Mouse (Mus musculus) hindbrain, embryonic 12.5 days (tissue): ENCODE measurements at regions not wholly inside any gene's neighbourhood (a gene's known extent, or its start where the extent isn't known, plus 50 kb on each side); places are given as distances from the start of the nearest gene placed in this dataset.
A peak's percentile ranks its signal among the peaks of the same experiment; 100 is the strongest.

Experiments
- ATAC-seq: fragments of 200-750 bp; cut with Nextera tagmentation; 2 replicates; pipeline ENCODE4 v1.8.0; 2017; ENCODE audit warnings: moderate TSS enrichment; ENCODE audit not compliant: low FRiP score
- H3K27ac ChIP-seq: fragments of 300-500 bp; sonication (generic); 2 replicates; pipeline ENCODE4 v1.5.1; 2016; ENCODE audit warnings: mild to moderate bottlenecking
- H3K27me3 ChIP-seq: fragments of 300-500 bp; sonication (generic); 2 replicates; pipeline ENCODE4 v1.6.1; 2016; ENCODE audit warnings: mild to moderate bottlenecking
- H3K36me3 ChIP-seq: fragments of 300-500 bp; sonication (generic); 2 replicates; pipeline ENCODE4 v1.6.1; 2016; ENCODE audit warnings: mild to moderate bottlenecking
- H3K4me1 ChIP-seq: fragments of 300-500 bp; sonication (generic); 2 replicates; pipeline ENCODE4 v1.6.1; 2016
- H3K4me2 ChIP-seq: fragments of 300-500 bp; sonication (generic); replicated peaks from 2 replicates; pipeline ENCODE4 v1.6.1; 2016; ENCODE audit warnings: mild to moderate bottlenecking
- H3K4me3 ChIP-seq: fragments of 300-500 bp; sonication (generic); 2 replicates; pipeline ENCODE4 v1.5.1; 2016; ENCODE audit warnings: mild to moderate bottlenecking
- H3K9ac ChIP-seq: fragments of 300-500 bp; sonication (generic); 2 replicates; pipeline ENCODE4 v1.6.1; 2016; ENCODE audit warnings: mild to moderate bottlenecking, moderate library complexity
- H3K9me3 ChIP-seq: fragments of 300-500 bp; sonication (generic); replicated peaks from 2 replicates; pipeline ENCODE4 v1.6.1; 2016; ENCODE audit warnings: mild to moderate bottlenecking
- WGBS: fragments of 180-500 bp; shearing (Covaris S2); methylation state at CpG from one replicate; pipeline ENCODE4 v1.1.7; 2016; 5-methylcytosine and 5-hydroxymethylcytosine counted together

GRCm38 (mm10) chrX:11895396-11895795, 264.8 kb downstream of the Bcor start:
- H3K4me1 ChIP-seq: 0 out of 2 replicates have a peak, but pooled peaks cover 2% of the 10 kb centered on the region
- no peak overlapping the region for H3K4me3 ChIP-seq
- peaks cover 49% of the 10 kb centered on the region for H3K27me3 ChIP-seq
- 36% methylated on average over 5 of the region's 5 CpGs for WGBS
- H3K27ac ChIP-seq: no peak overlapping the region
- H3K36me3 ChIP-seq: no peaks in the 10 kb centered on the region
- ATAC-seq: no peak
- no peak overlapping the region for H3K9ac ChIP-seq
- H3K9me3 ChIP-seq: no peaks in the 10 kb centered on the region
- no peak overlapping the region for H3K4me2 ChIP-seq

DNA sequence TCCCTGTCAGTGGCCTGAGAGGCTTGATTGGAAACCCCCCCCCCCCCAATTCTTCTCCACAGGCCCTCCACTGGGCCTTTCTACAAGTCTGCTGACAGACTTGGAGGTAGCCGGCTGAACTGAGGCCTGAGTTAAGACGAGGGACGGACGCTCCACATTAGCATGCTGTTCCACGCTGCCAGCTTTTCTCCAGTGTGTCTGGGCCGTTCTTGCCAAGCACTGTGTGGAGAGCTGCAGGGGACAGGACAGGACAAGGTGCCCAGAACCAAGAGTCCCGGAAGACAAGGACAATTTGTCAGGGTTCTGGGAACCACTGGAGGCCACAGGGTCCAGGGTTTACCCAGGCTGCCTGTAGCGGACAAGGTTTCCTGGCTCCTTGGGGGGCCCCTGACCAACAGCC, 261.9 kb downstream of the Bcor start:
- Histone ChIP-seq H3K4me2 (no peak overlapping the region), H3K36me3 (no peaks in the 10 kb centered on the region), H3K9me3 (no peaks in the 10 kb centered on the region), H3K27me3 (peaks cover 29% of the 10 kb centered on the region), H3K9ac (no peak overlapping the region), H3K4me3 (no peak overlapping the region), H3K4me1 (0 out of 2 replicates have a peak, but pooled peaks cover 2% of the 10 kb centered on the region), H3K27ac (no peak overlapping the region)
- no peak for ATAC-seq
- 68% methylated on average over 8 of the region's 8 CpGs for WGBS

DNA sequence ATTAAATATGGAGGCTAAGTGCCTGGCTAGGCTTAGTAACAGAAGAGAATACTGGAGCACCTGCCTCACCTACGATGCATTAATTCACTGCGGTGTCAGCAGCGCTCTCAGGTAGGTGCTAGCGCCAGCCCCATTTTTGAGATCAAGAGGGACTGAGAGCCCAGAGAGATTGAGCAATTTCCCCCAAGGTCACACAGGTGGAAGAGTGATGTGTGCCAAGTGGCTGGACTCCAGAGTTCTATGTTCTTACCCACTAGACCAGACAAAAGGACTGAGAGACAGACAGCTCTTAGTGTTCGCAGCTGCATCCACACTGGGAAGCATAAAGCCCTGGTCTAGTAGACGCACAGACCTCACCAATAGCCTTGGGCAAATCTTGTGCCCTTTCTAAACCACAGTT, 261.1 kb downstream of the Bcor start:
- no peaks in the 10 kb centered on the region for H3K9me3 ChIP-seq
- no peaks in the 10 kb centered on the region for H3K36me3 ChIP-seq
- ATAC-seq: no peak
- H3K4me3 ChIP-seq: no peak overlapping the region
- no peak overlapping the region for H3K4me2 ChIP-seq
- no peak overlapping the region for H3K27ac ChIP-seq
- H3K4me1 ChIP-seq: 0 out of 2 replicates have a peak, but pooled peaks cover 2% of the 10 kb centered on the region
- peaks cover 33% of the 10 kb centered on the region for H3K27me3 ChIP-seq
- WGBS: 91% methylated on average over 6 of the region's 6 CpGs
- H3K9ac ChIP-seq: no peak overlapping the region

GRCm38 (mm10) chrX:11899914-11900313, 260.2 kb downstream of the Bcor start:
- H3K27ac ChIP-seq: no peak overlapping the region
- no peaks in the 10 kb centered on the region for H3K36me3 ChIP-seq
- no peak overlapping the region for H3K9ac ChIP-seq
- no peak overlapping the region for H3K4me3 ChIP-seq
- H3K4me2 ChIP-seq: no peak overlapping the region
- H3K9me3 ChIP-seq: no peaks in the 10 kb centered on the region
- 32% methylated on average over 3 of the region's 3 CpGs for WGBS
- 0 out of 2 replicates have a peak, but pooled peaks cover 2% of the 10 kb centered on the region for H3K4me1 ChIP-seq
- H3K27me3 ChIP-seq: peaks cover 33% of the 10 kb centered on the region
- ATAC-seq: peak; percentile 19; the same call in 1 of the 2 replicates

GRCm38 (mm10) chrX:11901791-11902190, 258.4 kb downstream of the Bcor start:
- Histone ChIP-seq H3K4me1 (0 out of 2 replicates have a peak, but pooled peaks cover 2% of the 10 kb centered on the region), H3K4me3 (no peak overlapping the region), H3K27ac (no peak overlapping the region), H3K36me3 (no peaks in the 10 kb centered on the region), H3K9me3 (no peaks in the 10 kb centered on the region), H3K4me2 (no peak overlapping the region), H3K9ac (no peak overlapping the region), H3K27me3 (peaks cover 35% of the 10 kb centered on the region)
- WGBS: 73% methylated on average over 5 of the region's 5 CpGs
- no peak for ATAC-seq

GRCm38 (mm10) chrX:11903116-11903700, 256.9 kb downstream of the Bcor start:
- Histone ChIP-seq H3K36me3 (no peaks in the 10 kb centered on the region), H3K9ac (no peak overlapping the region)
- 92% methylated on average over 4 of the region's 4 CpGs for WGBS

GRCm38 (mm10) chrX:11905231-11905630, 254.9 kb downstream of the Bcor start:
- Histone ChIP-seq H3K36me3 (no peaks in the 10 kb centered on the region), H3K9me3 (no peaks in the 10 kb centered on the region), H3K27me3 (peaks cover 14% of the 10 kb centered on the region; the same call in 1 of the 2 replicates), H3K9ac (no peak overlapping the region), H3K27ac (no peak overlapping the region), H3K4me2 (no peak overlapping the region), H3K4me3 (no peak overlapping the region), H3K4me1 (no peaks in the 10 kb centered on the region)
- WGBS: 71% methylated on average over 5 of the region's 5 CpGs
- ATAC-seq: no peak

More at GRCm38 (mm10) chrX:11903116-11903700, 256.9 kb downstream of the Bcor start:
- Histone ChIP-seq H3K4me3 (no peak overlapping the region), H3K4me1 (0 out of 2 replicates have a peak, but pooled peaks cover 2% of the 10 kb centered on the region), H3K9me3 (no peaks in the 10 kb centered on the region), H3K27me3 (peaks cover 26% of the 10 kb centered on the region), H3K27ac (no peak overlapping the region), H3K4me2 (no peak overlapping the region)
- no peak for ATAC-seq

DNA sequence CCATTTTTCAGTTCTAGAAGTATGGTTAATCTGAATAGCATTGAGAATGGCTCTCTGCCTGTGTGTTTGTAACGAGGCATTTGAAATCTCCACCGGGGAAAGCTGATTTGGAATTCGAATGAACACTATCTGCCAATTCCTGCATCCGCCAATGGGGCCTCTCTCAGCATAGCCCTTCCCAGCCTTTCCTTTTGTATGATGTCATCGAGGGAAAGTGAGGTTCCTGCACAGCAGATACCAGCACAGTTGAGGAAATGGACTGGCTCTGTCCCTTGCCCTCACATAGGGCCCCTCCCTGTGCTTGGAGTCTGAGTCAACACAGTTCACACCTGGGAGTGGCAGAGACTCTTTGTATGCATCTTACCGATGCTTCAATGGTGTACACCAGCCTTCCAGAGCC, 253.0 kb downstream of the Bcor start:
- Histone ChIP-seq H3K36me3 (no peaks in the 10 kb centered on the region), H3K4me2 (no peak overlapping the region), H3K4me3 (no peak overlapping the region), H3K9ac (no peak overlapping the region), H3K9me3 (no peaks in the 10 kb centered on the region), H3K4me1 (no peaks in the 10 kb centered on the region), H3K27me3 (peaks cover 14% of the 10 kb centered on the region; the same call in 1 of the 2 replicates), H3K27ac (no peak overlapping the region)
- no peak for ATAC-seq
- whole genome bisulfite sequencing: 52% methylated on average over 6 of the region's 6 CpGs

- Histone ChIP-seq H3K27ac (no peak overlapping the region; the same call in 1 of the 2 replicates), H3K27me3 (peaks cover 8% of the 10 kb centered on the region), H3K9me3 (no peaks in the 10 kb centered on the region), H3K4me1 (no peaks in the 10 kb centered on the region), H3K9ac (no peak overlapping the region), H3K36me3 (no peaks in the 10 kb centered on the region), H3K4me3 (no peak overlapping the region), H3K4me2 (no peak overlapping the region)
- WGBS: 65% methylated on average over 10 of the region's 10 CpGs
- no peak for ATAC-seq
Measured at GRCm38 (mm10) chrX:11915984-11916383, 244.2 kb downstream of the Bcor start.

DNA sequence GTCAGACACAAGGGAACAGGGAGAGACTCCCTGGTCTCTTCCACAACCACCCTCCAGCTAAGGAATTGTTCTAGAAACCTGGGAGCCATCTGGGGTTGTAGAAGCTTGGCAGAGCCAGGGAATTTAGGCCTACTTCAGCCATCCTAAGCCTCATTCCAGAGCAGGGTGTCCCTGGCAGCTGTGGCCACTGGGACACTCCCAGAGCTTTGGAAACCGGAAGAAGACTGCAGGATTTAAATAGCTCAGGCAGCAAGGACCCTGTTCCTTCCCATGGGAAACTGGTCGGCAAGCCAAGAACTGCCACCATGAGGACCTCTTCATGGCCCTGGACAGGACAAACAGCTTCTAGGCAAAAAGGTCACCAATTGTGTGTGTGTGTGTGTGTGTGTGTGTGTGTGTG, 239.9 kb downstream of the Bcor start:
- Histone ChIP-seq H3K36me3 (no peaks in the 10 kb centered on the region), H3K4me1 (no peaks in the 10 kb centered on the region), H3K4me3 (no peak overlapping the region), H3K27ac (no peak overlapping the region), H3K27me3 (peaks cover 23% of the 10 kb centered on the region), H3K9me3 (no peaks in the 10 kb centered on the region), H3K9ac (no peak overlapping the region), H3K4me2 (no peak overlapping the region)
- 82% methylated on average over 2 of the region's 2 CpGs for WGBS
- no peak for ATAC-seq

DNA sequence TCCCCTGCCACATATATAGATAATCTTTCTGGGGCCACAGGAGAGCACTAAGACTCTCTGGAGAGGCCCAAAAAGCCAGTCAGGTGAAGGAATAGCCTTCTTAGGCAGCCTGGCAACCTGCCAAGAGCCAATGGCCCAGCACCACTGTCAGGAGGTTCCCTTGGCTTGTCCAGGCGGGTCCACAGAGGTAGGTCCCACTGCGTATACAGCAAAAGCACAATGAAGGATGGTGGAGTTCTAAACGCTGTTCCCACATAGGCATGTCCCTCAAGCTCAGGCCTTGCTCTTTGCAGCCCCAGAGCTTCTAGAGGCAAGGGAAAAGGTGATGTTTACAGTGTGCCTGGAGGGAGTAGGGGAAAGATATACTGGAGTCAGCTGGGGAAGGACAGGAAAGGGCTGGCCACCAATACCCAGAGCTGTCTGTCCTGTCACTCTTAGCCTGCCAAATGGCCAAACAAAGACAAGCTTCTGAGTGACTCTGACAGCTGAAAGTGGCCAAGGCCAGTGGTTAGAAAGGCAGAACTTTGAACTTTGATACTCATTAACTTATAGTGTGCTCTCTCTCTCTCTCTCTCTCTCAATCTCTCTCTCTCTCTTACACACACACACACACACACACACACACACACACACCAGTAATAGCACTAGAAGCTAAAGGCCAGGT, 235.4 kb downstream of the Bcor start:
- Histone ChIP-seq H3K4me3 (no peak overlapping the region), H3K9ac (no peak overlapping the region), H3K9me3 (no peaks in the 10 kb centered on the region), H3K4me1 (peaks cover 4% of the 10 kb centered on the region; the same call in 1 of the 2 replicates), H3K36me3 (no peaks in the 10 kb centered on the region), H3K27ac (no peak overlapping the region), H3K4me2 (no peak overlapping the region), H3K27me3 (peaks cover 46% of the 10 kb centered on the region)
- ATAC-seq: no peak
- WGBS: 75% methylated on average over 3 of the region's 3 CpGs

GRCm38 (mm10) chrX:11926868-11927535, 233.2 kb downstream of the Bcor start:
- no peak overlapping the region for H3K4me3 ChIP-seq
- 24% methylated on average over 10 of the region's 10 CpGs for WGBS
- no peaks in the 10 kb centered on the region for H3K9me3 ChIP-seq
- H3K27ac ChIP-seq: peak overlapping the region; percentile 4; the same call in 1 of the 2 replicates
- no peak overlapping the region for H3K9ac ChIP-seq
- peaks cover 4% of the 10 kb centered on the region; the same call in 1 of the 2 replicates for H3K4me1 ChIP-seq
- no peak overlapping the region for H3K4me2 ChIP-seq
- H3K27me3 ChIP-seq: peaks cover 45% of the 10 kb centered on the region
- ATAC-seq: 0 out of 2 replicates have a peak, but pooled peaks have one; percentile 52
- H3K36me3 ChIP-seq: no peaks in the 10 kb centered on the region
